Mouse (Mus musculus) midbrain, embryonic 15.5 days (tissue): ENCODE measurements at regions not wholly inside any gene's neighbourhood (a gene's known extent, or its start where the extent isn't known, plus 50 kb on each side); places are given as distances from the start of the nearest gene placed in this dataset.

Experiments used
- ATAC-seq: fragments of 200-750 bp; cut with Nextera tagmentation; replicated peaks from 2 replicates; pipeline ENCODE4 v1.8.0; 2017; ENCODE audit warnings: moderate TSS enrichment
- H3K27ac ChIP-seq: fragments of 300-500 bp; sonication (generic); 2 replicates; pipeline ENCODE4 v1.5.1; 2015; ENCODE audit warnings: mild to moderate bottlenecking, inconsistent platforms
- H3K27me3 ChIP-seq: fragments of 300-500 bp; sonication (generic); replicated peaks from 2 replicates; pipeline ENCODE4 v1.6.1; 2015; ENCODE audit warnings: inconsistent platforms
- H3K36me3 ChIP-seq: fragments of 300-500 bp; sonication (generic); replicated peaks from 2 replicates; pipeline ENCODE4 v1.6.1; 2015; ENCODE audit warnings: inconsistent platforms
- H3K4me1 ChIP-seq: fragments of 300-500 bp; sonication (generic); 2 replicates; pipeline ENCODE4 v1.6.1; 2015; ENCODE audit warnings: inconsistent platforms
- H3K4me2 ChIP-seq: fragments of 300-500 bp; sonication (generic); 2 replicates; pipeline ENCODE4 v1.6.1; 2015; ENCODE audit warnings: inconsistent platforms, mild to moderate bottlenecking, moderate library complexity
- H3K4me3 ChIP-seq: fragments of 300-500 bp; sonication (generic); 2 replicates; pipeline ENCODE4 v1.5.1; 2015; ENCODE audit warnings: mild to moderate bottlenecking, inconsistent platforms
- H3K9ac ChIP-seq: fragments of 300-500 bp; sonication (generic); 2 replicates; pipeline ENCODE4 v1.6.1; 2015; ENCODE audit warnings: mild to moderate bottlenecking, inconsistent platforms
- H3K9me3 ChIP-seq: fragments of 300-500 bp; sonication (generic); 2 replicates; pipeline ENCODE4 v1.6.1; 2016; ENCODE audit warnings: inconsistent platforms
- WGBS: fragments of 180-500 bp; shearing (Covaris S2); methylation state at CpG from one replicate; pipeline ENCODE4 v1.1.7; 2015; ENCODE audit warnings: mixed read lengths; 5-methylcytosine and 5-hydroxymethylcytosine counted together

- no peaks in the 10 kb centered on the region for H3K27me3 ChIP-seq
- peak overlapping the region; percentile 16; the same call in 1 of the 2 replicates for H3K4me3 ChIP-seq
- H3K9ac ChIP-seq = peak overlapping the region; percentile 22; the same call in 1 of the 2 replicates
- peaks cover 16% of the 10 kb centered on the region for H3K4me1 ChIP-seq
- H3K36me3 ChIP-seq = no peaks in the 10 kb centered on the region
- H3K9me3 ChIP-seq = no peaks in the 10 kb centered on the region
- WGBS = 5% methylated on average over 11 of the region's 11 CpGs
- peak overlapping the region; percentile 40 for H3K4me2 ChIP-seq
- ATAC-seq = peak; percentile 95
- peak overlapping the region; percentile 86 for H3K27ac ChIP-seq
These were observed 936.6 kb downstream of the Ndufa4 start for GRCm38 (mm10) chr6:10970587-10971138.

GRCm38 (mm10) chr6:10969841-10970536, 937.3 kb downstream of the Ndufa4 start:
- Histone ChIP-seq H3K9me3 (no peaks in the 10 kb centered on the region), H3K27ac (peak overlapping the region; percentile 86), H3K4me2 (peak overlapping the region; percentile 40; the same call in 1 of the 2 replicates), H3K27me3 (no peaks in the 10 kb centered on the region), H3K4me1 (peaks cover 16% of the 10 kb centered on the region), H3K36me3 (no peaks in the 10 kb centered on the region), H3K9ac (no peak overlapping the region), H3K4me3 (0 out of 2 replicates have a peak overlapping the region, but pooled peaks have one; percentile 16)
- 13% methylated on average over 7 of the region's 7 CpGs for WGBS
- ATAC-seq = peak; percentile 84

- H3K27ac ChIP-seq = no peak overlapping the region
These were observed 963.8 kb downstream of the Ndufa4 start for GRCm38 (mm10) chr6:10943545-10943944.

GRCm38 (mm10) chr6:10941470-10941869, 965.8 kb downstream of the Ndufa4 start:
- Histone ChIP-seq H3K4me3 (no peak overlapping the region), H3K9ac (no peak overlapping the region), H3K27me3 (no peaks in the 10 kb centered on the region), H3K36me3 (no peaks in the 10 kb centered on the region), H3K9me3 (no peaks in the 10 kb centered on the region), H3K4me2 (no peak overlapping the region), H3K4me1 (no peaks in the 10 kb centered on the region), H3K27ac (no peak overlapping the region)
- 61% methylated on average over 3 of the region's 3 CpGs for WGBS
- no peak; the same call in 1 of the 2 replicates for ATAC-seq

More at GRCm38 (mm10) chr6:10943545-10943944, 963.8 kb downstream of the Ndufa4 start:
- Histone ChIP-seq H3K4me1 (no peaks in the 10 kb centered on the region), H3K4me3 (no peak overlapping the region), H3K4me2 (no peak overlapping the region), H3K36me3 (no peaks in the 10 kb centered on the region), H3K9me3 (no peaks in the 10 kb centered on the region), H3K27me3 (no peaks in the 10 kb centered on the region), H3K9ac (no peak overlapping the region)
- WGBS = 86% methylated on average over 1 of the region's 1 CpGs
- ATAC-seq = no peak
